Mouse (Mus musculus): ENCODE measurements around the gene Rnase4. TPM values are rescaled to one million over a fixed set of nuclear protein-coding genes. Genes with fewer than 3 reads are reported as not detected.

Rnase4 gene
- polyA plus RNA-seq, 1 experiment, result 169 TPM

GRCm38 (mm10) chr14:51142568-51142967 lies 51.7 kb downstream of the Rnase4 start:
- Histone ChIP-seq H3K4me3 (ENCODE audit: insufficient read depth, low read length) (no peak overlapping the region), H3K27ac (ENCODE audit: insufficient read depth, low read depth, low read length) (no peak overlapping the region), H3K4me1 (ENCODE audit: control insufficient read depth, insufficient read depth, low read length) (peaks cover 14% of the 10 kb centered on the region)
- TF ChIP-seq POLR2A (IDR thresholded peaks at IDR 0.05; ENCODE audit: borderline replicate concordance, low read depth, low read length) (no peak), CTCF (IDR thresholded peaks at IDR 0.05; ENCODE audit: low read depth, low read length) (no peak)

GRCm38 (mm10) chr14:51143287-51143686 lies 52.4 kb downstream of the Rnase4 start:
- H3K4me1 ChIP-seq (ENCODE audit: control insufficient read depth, insufficient read depth, low read length), result peaks cover 14% of the 10 kb centered on the region
- no peak overlapping the region for H3K4me3 ChIP-seq (ENCODE audit: insufficient read depth, low read length)
- TF ChIP-seq CTCF (IDR thresholded peaks at IDR 0.05; ENCODE audit: low read depth, low read length), result no peak
- TF ChIP-seq POLR2A (IDR thresholded peaks at IDR 0.05; ENCODE audit: borderline replicate concordance, low read depth, low read length), result no peak
- H3K27ac ChIP-seq (ENCODE audit: insufficient read depth, low read depth, low read length), result no peak overlapping the region

GRCm38 (mm10) chr14:51143937-51144336 lies 53.1 kb downstream of the Rnase4 start:
- peaks cover 14% of the 10 kb centered on the region for H3K4me1 ChIP-seq (ENCODE audit: control insufficient read depth, insufficient read depth, low read length)
- TF ChIP-seq POLR2A (IDR thresholded peaks at IDR 0.05; ENCODE audit: borderline replicate concordance, low read depth, low read length) (no peak), CTCF (IDR thresholded peaks at IDR 0.05; ENCODE audit: low read depth, low read length) (no peak)
- H3K4me3 ChIP-seq (ENCODE audit: insufficient read depth, low read length), result no peak overlapping the region
- no peak overlapping the region for H3K27ac ChIP-seq (ENCODE audit: insufficient read depth, low read depth, low read length)

GRCm38 (mm10) chr14:51144451-51144850 lies 53.6 kb downstream of the Rnase4 start:
- Histone ChIP-seq H3K4me1 (ENCODE audit: control insufficient read depth, insufficient read depth, low read length) (peaks cover 14% of the 10 kb centered on the region), H3K27ac (ENCODE audit: insufficient read depth, low read depth, low read length) (no peak overlapping the region), H3K4me3 (ENCODE audit: insufficient read depth, low read length) (no peak overlapping the region)
- TF ChIP-seq CTCF (IDR thresholded peaks at IDR 0.05; ENCODE audit: low read depth, low read length), result no peak
- TF ChIP-seq POLR2A (IDR thresholded peaks at IDR 0.05; ENCODE audit: borderline replicate concordance, low read depth, low read length), result no peak

- Histone ChIP-seq H3K4me3 (ENCODE audit: insufficient read depth, low read length) (no peak overlapping the region), H3K27ac (ENCODE audit: insufficient read depth, low read depth, low read length) (no peak overlapping the region), H3K4me1 (ENCODE audit: control insufficient read depth, insufficient read depth, low read length) (peaks cover 6% of the 10 kb centered on the region)
- no peak for TF ChIP-seq POLR2A (IDR thresholded peaks at IDR 0.05; ENCODE audit: borderline replicate concordance, low read depth, low read length)
- no peak for TF ChIP-seq CTCF (IDR thresholded peaks at IDR 0.05; ENCODE audit: low read depth, low read length)
Measured at GRCm38 (mm10) chr14:51145521-51145920, 54.6 kb downstream of the Rnase4 start.

- no peak for TF ChIP-seq POLR2A (IDR thresholded peaks at IDR 0.05; ENCODE audit: borderline replicate concordance, low read depth, low read length)
- TF ChIP-seq CTCF (IDR thresholded peaks at IDR 0.05; ENCODE audit: low read depth, low read length), result no peak
- peaks cover 2% of the 10 kb centered on the region; the same call in 1 of the 2 replicates for H3K4me1 ChIP-seq (ENCODE audit: control insufficient read depth, insufficient read depth, low read length)
- no peak within 1 kb of the TSS for H3K4me3 ChIP-seq (ENCODE audit: insufficient read depth, low read length)
- no peak within 1 kb of the TSS for H3K27ac ChIP-seq (ENCODE audit: insufficient read depth, low read depth, low read length)
Measured at GRCm38 (mm10) chr14:51146685-51147084, 55.8 kb downstream of the Rnase4 start, which contains the start of gene Rnase1. TSS of gene Rnase1 (minus strand) at chr14:51146785.

GRCm38 (mm10) chr14:51148006-51148405 lies 57.1 kb downstream of the Rnase4 start:
- TF ChIP-seq POLR2A (IDR thresholded peaks at IDR 0.05; ENCODE audit: borderline replicate concordance, low read depth, low read length) (no peak), CTCF (IDR thresholded peaks at IDR 0.05; ENCODE audit: low read depth, low read length) (no peak)
- H3K4me3 ChIP-seq (ENCODE audit: insufficient read depth, low read length), result no peak overlapping the region
- peaks cover 2% of the 10 kb centered on the region; the same call in 1 of the 2 replicates for H3K4me1 ChIP-seq (ENCODE audit: control insufficient read depth, insufficient read depth, low read length)
- no peak overlapping the region for H3K27ac ChIP-seq (ENCODE audit: insufficient read depth, low read depth, low read length)

- Histone ChIP-seq H3K4me3 (ENCODE audit: insufficient read depth, low read length) (no peak overlapping the region), H3K27ac (ENCODE audit: insufficient read depth, low read depth, low read length) (no peak overlapping the region), H3K4me1 (ENCODE audit: control insufficient read depth, insufficient read depth, low read length) (no peaks in the 10 kb centered on the region)
- no peak for TF ChIP-seq POLR2A (IDR thresholded peaks at IDR 0.05; ENCODE audit: borderline replicate concordance, low read depth, low read length)
- no peak for TF ChIP-seq CTCF (IDR thresholded peaks at IDR 0.05; ENCODE audit: low read depth, low read length)
Measured at GRCm38 (mm10) chr14:51149164-51149563, 58.3 kb downstream of the Rnase4 start.

GRCm38 (mm10) chr14:51150206-51150831 lies 59.4 kb downstream of the Rnase4 start:
- H3K4me1 ChIP-seq (ENCODE audit: control insufficient read depth, insufficient read depth, low read length), result no peaks in the 10 kb centered on the region
- TF ChIP-seq POLR2A (IDR thresholded peaks at IDR 0.05; ENCODE audit: borderline replicate concordance, low read depth, low read length), result no peak
- no peak for TF ChIP-seq CTCF (IDR thresholded peaks at IDR 0.05; ENCODE audit: low read depth, low read length)
- no peak overlapping the region for H3K27ac ChIP-seq (ENCODE audit: insufficient read depth, low read depth, low read length)
- no peak overlapping the region for H3K4me3 ChIP-seq (ENCODE audit: insufficient read depth, low read length)

GRCm38 (mm10) chr14:51152249-51152870 lies 61.5 kb downstream of the Rnase4 start:
- Histone ChIP-seq H3K4me1 (ENCODE audit: control insufficient read depth, insufficient read depth, low read length) (peaks cover 3% of the 10 kb centered on the region), H3K4me3 (ENCODE audit: insufficient read depth, low read length) (no peak overlapping the region), H3K27ac (ENCODE audit: insufficient read depth, low read depth, low read length) (no peak overlapping the region)
- no peak for TF ChIP-seq CTCF (IDR thresholded peaks at IDR 0.05; ENCODE audit: low read depth, low read length)

Other genes with a start within 250 kb of the Rnase4 start
- gene Tep1, start 220.5 kb upstream of the Rnase4 start, polyA plus RNA-seq (2012; ENCODE audit: insufficient read depth, insufficient read length, missing spikeins), result 206 and 269 TPM in 2 replicates
- gene Klhl33, start 193.6 kb upstream of the Rnase4 start, polyA plus RNA-seq (2012; ENCODE audit: insufficient read depth, insufficient read length, missing spikeins), result 2.0 and 2.1 TPM in 2 replicates
- gene Osgep, start 166.2 kb upstream of the Rnase4 start, polyA plus RNA-seq (2012; ENCODE audit: insufficient read depth, insufficient read length, missing spikeins), result 51.1 and 57.9 TPM in 2 replicates
- 16.7 and 21.3 TPM in 2 replicates for gene Apex1, start 166.1 kb upstream of the Rnase4 start, polyA plus RNA-seq (2012; ENCODE audit: insufficient read depth, insufficient read length, missing spikeins)
- 131 and 158 TPM in 2 replicates for gene Pip4p1, start 160.2 kb upstream of the Rnase4 start, polyA plus RNA-seq (2012; ENCODE audit: insufficient read depth, insufficient read length, missing spikeins)
- gene Pnp, start 160.0 kb upstream of the Rnase4 start, polyA plus RNA-seq (2012; ENCODE audit: insufficient read depth, insufficient read length, missing spikeins), result 219 and 232 TPM in 2 replicates
- 7.7 and 45.7 TPM in 2 replicates for gene Gm49342, start 146.6 kb upstream of the Rnase4 start, polyA plus RNA-seq (2012; ENCODE audit: insufficient read depth, insufficient read length, missing spikeins)
- 1.7 and 4.5 TPM in 2 replicates for gene Pnp2, start 135.1 kb upstream of the Rnase4 start, polyA plus RNA-seq (2012; ENCODE audit: insufficient read depth, insufficient read length, missing spikeins)
- not detected in 2 replicates for gene Rnase10, start 83.3 kb upstream of the Rnase4 start, polyA plus RNA-seq (2012; ENCODE audit: insufficient read depth, insufficient read length, missing spikeins)
- not detected in 2 replicates for gene Rnase9, start 49.2 kb upstream of the Rnase4 start, polyA plus RNA-seq (2012; ENCODE audit: insufficient read depth, insufficient read length, missing spikeins)
- not detected in 2 replicates for gene Rnase11, start 40.9 kb upstream of the Rnase4 start, polyA plus RNA-seq (2012; ENCODE audit: insufficient read depth, insufficient read length, missing spikeins)
- not detected in 2 replicates for gene Rnase12, start 33.4 kb upstream of the Rnase4 start, polyA plus RNA-seq (2012; ENCODE audit: insufficient read depth, insufficient read length, missing spikeins)
- gene Olfr750, start 16.6 kb upstream of the Rnase4 start, polyA plus RNA-seq (2012; ENCODE audit: insufficient read depth, insufficient read length, missing spikeins), result not detected in 2 replicates
- gene Ang, start 73 bp downstream of the Rnase4 start, polyA plus RNA-seq (2012; ENCODE audit: insufficient read depth, insufficient read length, missing spikeins), result 31.9 and 39.4 TPM in 2 replicates
- gene Eddm3b, start 23.3 kb downstream of the Rnase4 start, polyA plus RNA-seq (2012; ENCODE audit: insufficient read depth, insufficient read length, missing spikeins), result not detected in 2 replicates
- gene Rnase6, start 32.8 kb downstream of the Rnase4 start, polyA plus RNA-seq (2012; ENCODE audit: insufficient read depth, insufficient read length, missing spikeins), result 25.6 and 26.6 TPM in 2 replicates
- not detected in 2 replicates for gene Rnase1, start 55.7 kb downstream of the Rnase4 start, polyA plus RNA-seq (2012; ENCODE audit: insufficient read depth, insufficient read length, missing spikeins)
- not detected in 2 replicates for gene Rnase2b, start 71.2 kb downstream of the Rnase4 start, polyA plus RNA-seq (2012; ENCODE audit: insufficient read depth, insufficient read length, missing spikeins)
- not detected in 2 replicates for gene Ang2, start 108.1 kb downstream of the Rnase4 start, polyA plus RNA-seq (2012; ENCODE audit: insufficient read depth, insufficient read length, missing spikeins)
- not detected in 2 replicates for gene Ear14, start 112.3 kb downstream of the Rnase4 start, polyA plus RNA-seq (2012; ENCODE audit: insufficient read depth, insufficient read length, missing spikeins)
- gene Rnase2a, start 165.0 kb downstream of the Rnase4 start, polyA plus RNA-seq (2012; ENCODE audit: insufficient read depth, insufficient read length, missing spikeins), result not detected in 2 replicates